In genomic region chr6:100709483-100709882, GRCm38 (mm10) we compare ENCODE assay signal across 9 mouse cellular contexts. TPM values are rescaled to one million over a fixed set of nuclear protein-coding genes. Genes with fewer than 3 reads are reported as not detected.
DNase-seq lines count a peak whose midpoint lies in the region; ATAC-seq and TF ChIP-seq lines count a peak whose summit lies in the region.
"Had no signal": no experiment of that assay in that cellular context is flagged by ENCODE, and none has a peak within 500 bp of the region (broad histone marks: within the 10 kb centered on the region; RNA-seq: fewer than 3 reads in every experiment).

No protein-coding gene starts in this region.

- peaks cover 4% of the 10 kb centered on the region; the same call in 1 of the 2 replicates for H3K4me1 ChIP-seq in intestine, embryonic 14.5 days (replicated peaks; ENCODE audit: control insufficient read depth, insufficient read depth, low read length)
- peaks cover 11% of the 10 kb centered on the region for H3K4me1 ChIP-seq in intestine, embryonic 15.5 days (replicated peaks)
- peaks cover 17% of the 10 kb centered on the region for H3K4me1 ChIP-seq in lung, embryonic 15.5 days
- H3K4me1 ChIP-seq in forebrain, embryonic 10.5 days = peaks cover 21% of the 10 kb centered on the region

- peak; percentile 53 for DNase-seq in intestine, embryonic 14.5 days (ENCODE audit: low spot score)
- peak; percentile 21 for DNase-seq in CD4-positive helper T cell, adult 2 months (ENCODE audit: low read depth, low spot score)
- DNase-seq in brain, embryonic 14.5 days (ENCODE audit: low read depth) = peak; percentile 65
- DNase-seq in heart, postnatal 4 days = peak; percentile 58
- DNase-seq in forebrain, embryonic 10.5 days (ENCODE audit: extremely low spot score, low spot score) = no peak

- no peaks in the 10 kb centered on the region for H3K36me3 ChIP-seq in intestine, embryonic 14.5 days (ENCODE audit: control insufficient read depth, insufficient read depth, low read length)
- no peaks in the 10 kb centered on the region for H3K36me3 ChIP-seq in intestine, embryonic 15.5 days
- no peaks in the 10 kb centered on the region for H3K36me3 ChIP-seq in lung, embryonic 15.5 days
- no peaks in the 10 kb centered on the region for H3K36me3 ChIP-seq in forebrain, embryonic 10.5 days (replicated peaks)
- H3K36me3 ChIP-seq: heart, embryonic 15.5 days had no signal

- H3K4me2 ChIP-seq in intestine, embryonic 14.5 days (ENCODE audit: low read length) = no peak overlapping the region
- no peak overlapping the region for H3K4me2 ChIP-seq in intestine, embryonic 15.5 days (replicated peaks)
- no peak overlapping the region for H3K4me2 ChIP-seq in lung, embryonic 15.5 days
- H3K4me2 ChIP-seq: heart, embryonic 15.5 days had no signal

- TF ChIP-seq CTCF in brain, embryonic 14.5 days (IDR thresholded peaks at IDR 0.05; ENCODE audit: borderline replicate concordance, extremely low read depth, insufficient read depth, insufficient read length) = no peak

- TF ChIP-seq POLR2A in brain, embryonic 14.5 days (IDR thresholded peaks at IDR 0.05; ENCODE audit: borderline replicate concordance, extremely low read depth, insufficient read depth, insufficient read length, poor library complexity, severe bottlenecking) = no peak

- no peak overlapping the region for H3K4me3 ChIP-seq in intestine, embryonic 14.5 days (ENCODE audit: low read depth, low read length)
- H3K4me3 ChIP-seq in intestine, embryonic 15.5 days (replicated peaks) = no peak overlapping the region
- H3K4me3 ChIP-seq in lung, embryonic 15.5 days = no peak overlapping the region
- no peak overlapping the region for H3K4me3 ChIP-seq in forebrain, embryonic 10.5 days
- H3K4me3 ChIP-seq: heart, embryonic 15.5 days had no signal

- H3K9ac ChIP-seq in intestine, embryonic 14.5 days (ENCODE audit: low read length) = no peak overlapping the region
- H3K9ac ChIP-seq in intestine, embryonic 15.5 days = no peak overlapping the region
- H3K9ac ChIP-seq in lung, embryonic 15.5 days = no peak overlapping the region
- H3K9ac ChIP-seq: heart, embryonic 15.5 days had no signal

- H3K9me3 ChIP-seq in intestine, embryonic 14.5 days (ENCODE audit: control insufficient read depth, low read length) = no peaks in the 10 kb centered on the region
- H3K9me3 ChIP-seq in intestine, embryonic 15.5 days = no peaks in the 10 kb centered on the region
- H3K9me3 ChIP-seq in lung, embryonic 15.5 days = no peaks in the 10 kb centered on the region
- no peaks in the 10 kb centered on the region for H3K9me3 ChIP-seq in forebrain, embryonic 10.5 days
- H3K9me3 ChIP-seq: heart, embryonic 15.5 days had no signal

- WGBS in intestine, embryonic 14.5 days = 40% methylated on average over 7 of the region's 7 CpGs
- 36% methylated on average over 7 of the region's 7 CpGs for WGBS in intestine, embryonic 15.5 days
- 25% methylated on average over 7 of the region's 7 CpGs for WGBS in lung, embryonic 15.5 days
- 41% methylated on average over 7 of the region's 7 CpGs for WGBS in forebrain, embryonic 10.5 days

- H3K27ac ChIP-seq in intestine, embryonic 14.5 days (ENCODE audit: low read depth) = no peak overlapping the region
- no peak overlapping the region for H3K27ac ChIP-seq in intestine, embryonic 15.5 days
- no peak overlapping the region for H3K27ac ChIP-seq in lung, embryonic 15.5 days
- H3K27ac ChIP-seq in forebrain, embryonic 10.5 days = no peak overlapping the region
- H3K27ac ChIP-seq: heart, embryonic 15.5 days had no signal

- no peak for ATAC-seq in intestine, embryonic 14.5 days (replicated peaks; ENCODE audit: low FRiP score, low TSS enrichment, low read depth)
- ATAC-seq in intestine, embryonic 15.5 days = no peak
- peak; percentile 50; the same call in 1 of the 2 replicates for ATAC-seq in lung, embryonic 15.5 days (ENCODE audit: borderline replicate concordance, extremely low read depth, low FRiP score, low TSS enrichment)
- ATAC-seq in frontal cortex, adult (ENCODE audit: low TSS enrichment) = no peak

- H3K27me3 ChIP-seq in intestine, embryonic 14.5 days (replicated peaks; ENCODE audit: control insufficient read depth, insufficient read depth, low read length) = peaks cover 16% of the 10 kb centered on the region
- H3K27me3 ChIP-seq in intestine, embryonic 15.5 days (replicated peaks) = peaks cover 9% of the 10 kb centered on the region
- peaks cover 17% of the 10 kb centered on the region for H3K27me3 ChIP-seq in lung, embryonic 15.5 days
- peaks cover 44% of the 10 kb centered on the region for H3K27me3 ChIP-seq in forebrain, embryonic 10.5 days (ENCODE audit: poor library complexity, severe bottlenecking)

RNA-seq across cellular contexts. Expression of gene Gxylt2, which starts 4.9 kb away (rescaled TPM):
- 1.2 and 1.4 TPM in 2 replicates for polyA plus RNA-seq in intestine, embryonic 14.5 days (2014; fragmentation: Nextera tagmentation; extraction: Ambion mirVana)
- polyA plus RNA-seq in intestine, embryonic 15.5 days (2015; fragmentation: Nextera tagmentation; extraction: Ambion mirVana) = 0.87 and 1.1 TPM in 2 replicates
- 1.8 and 3.2 TPM in 2 replicates for polyA plus RNA-seq in brain, embryonic 14.5 days (2012; rRNA removed)
- total RNA-seq in heart, postnatal 4 days (2021) = 1 to 10 TPM; 9.2 to 9.6 TPM
- 3.9 and 4.1 TPM in 2 replicates for polyA plus RNA-seq in lung, embryonic 15.5 days (2015; fragmentation: Nextera tagmentation; extraction: Ambion mirVana)
- polyA plus RNA-seq in forebrain, embryonic 10.5 days (2016; fragmentation: Nextera tagmentation; extraction: Ambion mirVana) = 1.2 and 1.3 TPM in 2 replicates

RNA-seq across cellular contexts. Expression of gene Shq1, which starts 38.5 kb away (rescaled TPM):
- 16.6 and 18.6 TPM in 2 replicates for polyA plus RNA-seq in intestine, embryonic 14.5 days (2014; fragmentation: Nextera tagmentation; extraction: Ambion mirVana)
- 16.8 and 18.2 TPM in 2 replicates for polyA plus RNA-seq in intestine, embryonic 15.5 days (2015; fragmentation: Nextera tagmentation; extraction: Ambion mirVana)
- polyA plus RNA-seq in brain, embryonic 14.5 days (2012; rRNA removed) = 6.0 and 8.7 TPM in 2 replicates
- 1 to 10 TPM; 5.3 to 5.4 TPM for total RNA-seq in heart, postnatal 4 days (2021)
- polyA plus RNA-seq in lung, embryonic 15.5 days (2015; fragmentation: Nextera tagmentation; extraction: Ambion mirVana) = 17.9 and 19.1 TPM in 2 replicates
- polyA plus RNA-seq in forebrain, embryonic 10.5 days (2016; fragmentation: Nextera tagmentation; extraction: Ambion mirVana) = 26.5 and 27.4 TPM in 2 replicates
